ENCODE assay signal across 8 mouse cellular contexts in the genomic region with DNA sequence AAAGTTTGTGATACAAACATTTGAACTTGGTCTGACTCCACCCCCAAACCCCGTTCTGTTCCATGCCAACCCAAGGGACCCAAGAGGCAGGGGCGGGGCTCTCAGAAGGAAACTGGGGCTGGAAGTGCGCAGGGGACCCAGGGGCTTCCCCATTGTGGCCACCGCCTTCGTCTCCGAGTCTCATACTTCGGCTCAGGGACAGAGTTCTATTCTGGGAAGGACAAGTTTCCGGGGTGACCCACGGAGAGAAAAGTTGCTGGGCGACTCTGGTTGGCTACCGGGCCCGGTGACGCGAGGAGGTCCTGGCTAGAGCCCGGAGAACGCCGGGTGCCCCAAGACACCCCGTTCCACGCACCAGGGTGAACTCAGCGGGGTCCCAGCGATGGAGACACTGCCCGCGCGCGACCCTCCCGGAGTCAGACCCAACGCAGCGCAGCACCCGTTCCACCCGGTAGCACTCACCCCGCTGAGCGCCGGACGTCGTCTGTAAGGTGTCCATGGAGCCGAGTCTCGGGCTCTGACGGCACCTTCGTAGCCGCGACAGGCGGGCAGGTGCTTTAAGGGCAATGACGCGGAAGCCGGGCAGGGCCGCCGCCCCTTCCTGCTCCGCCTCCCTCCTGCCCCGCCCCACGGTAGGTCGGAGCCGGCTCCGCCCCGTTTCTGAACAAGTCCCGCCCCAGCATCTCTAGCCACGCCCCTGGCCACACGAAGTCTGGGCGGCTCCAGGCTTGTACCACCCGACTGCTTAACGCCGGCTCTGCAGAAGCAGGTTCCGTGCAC. TPM values are rescaled to one million over a fixed set of nuclear protein-coding genes. Genes with fewer than 3 reads are reported as not detected.
A peak's percentile ranks its signal among the peaks of the same experiment; 100 is the strongest.
DNase-seq lines count a peak whose midpoint lies in the region; ATAC-seq and TF ChIP-seq lines count a peak whose summit lies in the region.

Gene Zc3h12a (minus strand): TSS at position 536 of the 780 bp plus-strand sequence.

- H3K9me3 ChIP-seq in MEL (replicated peaks; ENCODE audit: insufficient read depth, low read length) = no peaks in the 10 kb centered on the region
- H3K9me3 ChIP-seq in forebrain, embryonic 12.5 days = no peaks in the 10 kb centered on the region

- peak within 1 kb of the TSS; percentile 42; the same call in 1 of the 2 replicates for H3K27ac ChIP-seq in MEL (ENCODE audit: control insufficient read depth, low read depth, low read length)
- H3K27ac ChIP-seq in forebrain, embryonic 12.5 days = no peak within 1 kb of the TSS

- peak; percentile 90 for ATAC-seq in forebrain, embryonic 12.5 days (ENCODE audit: low FRiP score)

- no peak for TF ChIP-seq CTCF in MEL (IDR thresholded peaks at IDR 0.05 in 2 of 3, conservative IDR thresholded peaks at IDR 0.05 in 1 of 3; ENCODE audit: control insufficient read depth in 1 of 3, insufficient read depth in 1 of 3, low read depth in 2 of 3, low read length in 3 of 3, poor library complexity in 1 of 3, severe bottlenecking in 1 of 3)

- H3K4me2 ChIP-seq in forebrain, embryonic 12.5 days = peak within 1 kb of the TSS; percentile 97

- peaks cover 0 to 2% of the 10 kb centered on the region in 2 experiments; a peak in 1 of 4 replicates for H3K36me3 ChIP-seq in MEL (ENCODE audit: control insufficient read depth in 1 of 2, insufficient read depth in 2 of 2, low read length in 2 of 2)
- H3K36me3 ChIP-seq in forebrain, embryonic 12.5 days (replicated peaks) = no peaks in the 10 kb centered on the region

- peaks cover 0 to 9% of the 10 kb centered on the region in 2 experiments; a peak in 2 of 4 replicates for H3K4me1 ChIP-seq in MEL (ENCODE audit: control insufficient read depth in 1 of 2, insufficient read depth in 2 of 2, low read length in 2 of 2)
- H3K4me1 ChIP-seq in forebrain, embryonic 12.5 days = peaks cover 21% of the 10 kb centered on the region

- intact Hi-C loops in heart, postnatal 25 days (cut with DNase I) = no loop called here

- peak; percentile 93 for DNase-seq in MEL (ENCODE audit: low read depth, low spot score)
- peak; percentile 80 for DNase-seq in c-Kit-positive CD71-positive TER-119-negative erythroid progenitor cells, embryonic 14.5 days (ENCODE audit: low read depth)
- DNase-seq in heart, postnatal 25 days (ENCODE audit: low spot score) = peak; percentile 76
- DNase-seq in layer of hippocampus, adult 18-20 months (ENCODE audit: low spot score in 2 of 2) = peak; percentile 54 to 69
- peak; percentile 93 for DNase-seq in lung, postnatal 25 days (ENCODE audit: low spot score)
- DNase-seq in ovary, postnatal 36 days (ENCODE audit: low spot score) = peak; percentile 90
- DNase-seq in thymus, postnatal 36 days = peak; percentile 91 to 95

- no peak for TF ChIP-seq RAD21 in MEL (IDR thresholded peaks at IDR 0.05; ENCODE audit: low read depth, low read length)

- 0 out of 4 replicates have a peak, but pooled peaks of 1 of the 2 experiments have one; percentile 4 for TF ChIP-seq EP300 in MEL (IDR thresholded peaks at IDR 0.05; ENCODE audit: low read depth in 1 of 2, low read length in 2 of 2)

- peak within 1 kb of the TSS; percentile 81 for H3K9ac ChIP-seq in MEL (ENCODE audit: control insufficient read depth, low read depth, low read length, poor library complexity, severe bottlenecking)
- H3K9ac ChIP-seq in forebrain, embryonic 12.5 days = peak within 1 kb of the TSS; percentile 53; the same call in 1 of the 2 replicates

- H3K27me3 ChIP-seq in MEL (ENCODE audit: control insufficient read depth in 1 of 2, insufficient read depth in 2 of 2, low read length in 2 of 2) = no peaks in the 10 kb centered on the region
- H3K27me3 ChIP-seq in forebrain, embryonic 12.5 days = peaks cover 41% of the 10 kb centered on the region

- peak; percentile 55 to 70; a peak in 2 of 4 replicates for TF ChIP-seq POLR2A in MEL (IDR thresholded peaks at IDR 0.05; ENCODE audit: control insufficient read depth in 1 of 2, insufficient read depth in 1 of 2, low read depth in 1 of 2, low read length in 2 of 2, poor library complexity in 1 of 2)

- no peaks in the 10 kb centered on the region; the same call in 1 of the 2 replicates for H3K79me2 ChIP-seq in MEL (ENCODE audit: control insufficient read depth, insufficient read depth, low read length, poor library complexity)

- 2% methylated on average over 61 of the region's 62 CpGs for WGBS in forebrain, embryonic 12.5 days

- peak within 1 kb of the TSS; percentile 63 to 92 for H3K4me3 ChIP-seq in MEL (ENCODE audit: control insufficient read depth in 1 of 2, insufficient read depth in 1 of 2, low read depth in 2 of 2, low read length in 2 of 2)
- H3K4me3 ChIP-seq in forebrain, embryonic 12.5 days (replicated peaks) = peak within 1 kb of the TSS; percentile 68

TF ChIP-seq in MEL, 35 proteins besides CTCF, POLR2A, EP300 and RAD21:
- no peak for TF ChIP-seq BHLHE40 (IDR thresholded peaks at IDR 0.05; ENCODE audit: borderline replicate concordance, low read depth, low read length)
- TF ChIP-seq ZC3H11A (IDR thresholded peaks at IDR 0.05; ENCODE audit: low read depth, low read length) = no peak
- TF ChIP-seq USF1 (IDR thresholded peaks at IDR 0.05; ENCODE audit: low read depth, low read length) = no peak
- no peak for TF ChIP-seq CHD1 (IDR thresholded peaks at IDR 0.05; ENCODE audit: low read depth, low read length)
- TF ChIP-seq ZMIZ1 (IDR thresholded peaks at IDR 0.05; ENCODE audit: low read depth, low read length) = peak; percentile 51; the same call in 1 of the 2 replicates
- no peak for TF ChIP-seq MEF2A (IDR thresholded peaks at IDR 0.05; ENCODE audit: extremely low read depth, insufficient replicate concordance, low read depth, low read length, poor library complexity, severe bottlenecking)
- TF ChIP-seq ELF1 (IDR thresholded peaks at IDR 0.05; ENCODE audit: low read depth, low read length) = peak; percentile 84
- no peak for TF ChIP-seq MYC (IDR thresholded peaks at IDR 0.05; ENCODE audit: low read depth, low read length)
- no peak for TF ChIP-seq GATA1 (IDR thresholded peaks at IDR 0.05; ENCODE audit: low read depth, low read length)
- TF ChIP-seq NELFE (IDR thresholded peaks at IDR 0.05; ENCODE audit: low read depth, low read length) = peak; percentile 69
- no peak for TF ChIP-seq MYB (IDR thresholded peaks at IDR 0.05; ENCODE audit: low read depth, low read length)
- TF ChIP-seq TCF12 (IDR thresholded peaks at IDR 0.05; ENCODE audit: low read depth, low read length) = 0 out of 2 replicates have a peak, but pooled peaks have one; percentile 9
- no peak for TF ChIP-seq CHD2 (IDR thresholded peaks at IDR 0.05; ENCODE audit: low read length)
- no peak for TF ChIP-seq ZNF384 (IDR thresholded peaks at IDR 0.05; ENCODE audit: low read depth, low read length)
- TF ChIP-seq TAL1 (IDR thresholded peaks at IDR 0.05; ENCODE audit: low read length) = no peak
- TF ChIP-seq UBTF (IDR thresholded peaks at IDR 0.05; ENCODE audit: borderline replicate concordance, insufficient read depth, low read depth, low read length) = no peak
- no peak for TF ChIP-seq GABPA (IDR thresholded peaks at IDR 0.05; ENCODE audit: low read depth, low read length)
- TF ChIP-seq MAFK (IDR thresholded peaks at IDR 0.05; ENCODE audit: borderline replicate concordance, low read depth, low read length) = no peak
- TF ChIP-seq MXI1 (IDR thresholded peaks at IDR 0.05; ENCODE audit: low read depth, low read length) = peak; percentile 39
- TF ChIP-seq MAX (IDR thresholded peaks at IDR 0.05; ENCODE audit: low read length) = peak; percentile 63
- no peak for TF ChIP-seq RCOR1 (IDR thresholded peaks at IDR 0.05; ENCODE audit: low read depth, low read length)
- no peak for TF ChIP-seq SMC3 (IDR thresholded peaks at IDR 0.05; ENCODE audit: low read depth, low read length)
- TF ChIP-seq KAT2A (conservative IDR thresholded peaks at IDR 0.05; ENCODE audit: low read depth, low read length) = no peak
- TF ChIP-seq ZKSCAN1 (IDR thresholded peaks at IDR 0.05; ENCODE audit: low read depth, low read length) = no peak
- peak; percentile 53; the same call in 1 of the 2 replicates for TF ChIP-seq POLR2AphosphoS2 (IDR thresholded peaks at IDR 0.05; ENCODE audit: low read length)
- peak; percentile 67 for TF ChIP-seq HCFC1 (IDR thresholded peaks at IDR 0.05; ENCODE audit: low read depth, low read length)
- TF ChIP-seq SIN3A (IDR thresholded peaks at IDR 0.05; ENCODE audit: low read length) = peak; percentile 62
- TF ChIP-seq E2F4 (IDR thresholded peaks at IDR 0.05; ENCODE audit: borderline replicate concordance, low read depth, low read length) = no peak
- 0 out of 2 replicates have a peak, but pooled peaks have one; percentile 29 for TF ChIP-seq TBP (IDR thresholded peaks at IDR 0.05; ENCODE audit: low read depth, low read length)
- TF ChIP-seq NRF1 (IDR thresholded peaks at IDR 0.05; ENCODE audit: insufficient read depth, low read depth, low read length, poor library complexity, severe bottlenecking) = 0 out of 2 replicates have a peak, but pooled peaks have one; percentile 33
- TF ChIP-seq ETS1 (IDR thresholded peaks at IDR 0.05; ENCODE audit: low read depth, low read length) = no peak
- no peak for TF ChIP-seq USF2 (IDR thresholded peaks at IDR 0.05; ENCODE audit: borderline replicate concordance in 1 of 2, insufficient read depth in 1 of 2, low read depth in 1 of 2, low read length in 2 of 2)

RNA-seq across cellular contexts. Expression of gene Zc3h12a, which starts in this region (rescaled TPM):
- total RNA-seq in MEL (2012; rRNA removed) = 0.92 and 0.95 TPM in 2 replicates
- polyA plus RNA-seq in MEL (2012; ENCODE audit: insufficient read depth in 1 of 2, insufficient read length in 2 of 2, low read depth in 1 of 2, low replicate concordance in 2 of 2, missing spikeins in 1 of 2) = 1 to 10 TPM in 1 of 2 experiments, not detected in 1; 3.3 TPM
- polyA plus RNA-seq in forebrain, embryonic 12.5 days (2016; fragmentation: Nextera tagmentation; extraction: Ambion mirVana) = 0.18 and 0.23 TPM in 2 replicates
- total RNA-seq in heart, postnatal 25 days (2021) = 1 to 10 TPM; 3.5 to 4.1 TPM
- total RNA-seq in layer of hippocampus, adult 18-20 months (2021) = 1 to 10 TPM in 1 of 2 experiments, under 1 TPM in 1; 0.99 to 1.3 TPM

Comparison
In these comparisons a context has a peak if more than half of its experiments do, and no peak if none do; other contexts are left out.
1. Peak in ATAC-seq, H3K4me3 ChIP-seq, H3K9ac ChIP-seq and H3K4me2 ChIP-seq in forebrain, embryonic 12.5 days; RNA of the gene not detected or under 1 TPM.